ENCODE assay signal across 7 mouse cellular contexts in the genomic region with DNA sequence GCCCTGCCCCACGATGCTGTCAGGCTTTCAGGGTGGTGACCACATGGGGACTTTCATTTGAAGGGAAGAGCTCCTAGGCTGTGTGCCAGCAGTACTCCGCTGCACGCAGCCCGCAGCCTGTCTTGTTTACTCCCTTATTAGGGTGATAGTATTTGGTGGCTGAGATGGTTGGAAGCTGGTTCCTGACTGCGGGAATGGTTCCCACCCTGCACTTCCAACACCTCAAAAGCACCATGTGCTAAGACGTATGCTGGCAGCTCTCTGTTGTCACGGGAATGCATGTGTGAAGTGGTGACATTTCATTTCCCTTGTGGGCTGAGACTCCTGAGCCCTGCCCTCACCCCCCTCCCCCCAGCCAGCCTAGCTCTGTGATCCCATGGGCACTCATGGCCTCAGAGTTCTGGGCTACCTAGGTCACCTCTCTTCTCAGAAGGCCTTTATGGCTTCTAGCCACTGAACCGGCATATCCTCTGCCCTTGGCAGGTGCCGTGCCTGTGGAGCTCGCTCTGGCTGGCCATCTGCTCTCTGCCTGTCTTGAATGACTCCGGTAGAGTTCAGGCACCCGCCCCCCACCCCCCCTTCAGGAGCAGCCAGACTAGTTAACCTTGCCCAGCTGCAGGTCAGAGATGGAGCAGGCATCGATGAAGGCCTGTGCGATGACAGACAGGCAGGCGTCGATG. TPM values are rescaled to one million over a fixed set of nuclear protein-coding genes. Genes with fewer than 3 reads are reported as not detected.
DNase-seq lines count a peak whose midpoint lies in the region; ATAC-seq lines count a peak whose summit lies in the region.

No protein-coding gene starts in this region.

- WGBS in forebrain, embryonic 12.5 days: 50% methylated on average over 16 of the region's 16 CpGs
- WGBS in hindbrain, embryonic 12.5 days: 38% methylated on average over 16 of the region's 16 CpGs
- WGBS in limb, embryonic 13.5 days: 26% methylated on average over 16 of the region's 16 CpGs
- WGBS in stomach, embryonic 14.5 days: 36% methylated on average over 16 of the region's 16 CpGs

- peaks cover 16% of the 10 kb centered on the region for H3K4me1 ChIP-seq in forebrain, embryonic 12.5 days
- H3K4me1 ChIP-seq in hindbrain, embryonic 12.5 days: peaks cover 22% of the 10 kb centered on the region
- H3K4me1 ChIP-seq in limb, embryonic 13.5 days: peaks cover 41% of the 10 kb centered on the region
- peaks cover 28% of the 10 kb centered on the region for H3K4me1 ChIP-seq in stomach, embryonic 14.5 days (ENCODE audit: control insufficient read depth, insufficient read depth, low read length)

- peaks cover 3% of the 10 kb centered on the region; the same call in 1 of the 2 replicates for H3K27me3 ChIP-seq in forebrain, embryonic 12.5 days
- no peaks in the 10 kb centered on the region for H3K27me3 ChIP-seq in hindbrain, embryonic 12.5 days
- H3K27me3 ChIP-seq in limb, embryonic 13.5 days: no peaks in the 10 kb centered on the region
- H3K27me3 ChIP-seq in stomach, embryonic 14.5 days (ENCODE audit: control insufficient read depth, insufficient read depth, low read length): no peaks in the 10 kb centered on the region

- H3K9ac ChIP-seq in forebrain, embryonic 12.5 days: 0 out of 2 replicates have a peak overlapping the region, but pooled peaks have one; percentile 17
- H3K9ac ChIP-seq in hindbrain, embryonic 12.5 days: no peak overlapping the region
- no peak overlapping the region for H3K9ac ChIP-seq in limb, embryonic 13.5 days
- H3K9ac ChIP-seq in stomach, embryonic 14.5 days (replicated peaks; ENCODE audit: low read depth, low read length): no peak overlapping the region

- no peak overlapping the region for H3K4me2 ChIP-seq in forebrain, embryonic 12.5 days
- H3K4me2 ChIP-seq in hindbrain, embryonic 12.5 days (replicated peaks): no peak overlapping the region
- H3K4me2 ChIP-seq in limb, embryonic 13.5 days (replicated peaks): 0 out of 2 replicates have a peak overlapping the region, but pooled peaks have one; percentile 3
- no peak overlapping the region for H3K4me2 ChIP-seq in stomach, embryonic 14.5 days (replicated peaks; ENCODE audit: low read depth, low read length)

- peak; percentile 61; the same call in 1 of the 2 replicates for ATAC-seq in forebrain, embryonic 12.5 days (ENCODE audit: low FRiP score)
- 0 out of 2 replicates have a peak, but pooled peaks have one; percentile 23 for ATAC-seq in hindbrain, embryonic 12.5 days (ENCODE audit: low FRiP score)
- ATAC-seq in limb, embryonic 13.5 days (ENCODE audit: low FRiP score, low read depth): no peak
- peak; percentile 46; the same call in 1 of the 2 replicates for ATAC-seq in stomach, embryonic 14.5 days (ENCODE audit: insufficient number of reproducible peaks, insufficient read depth, low FRiP score, low read depth)

- DNase-seq in Muller cell, postnatal 12 days (ENCODE audit: inconsistent ontology term): peak; percentile 69
- peak; percentile 97 for DNase-seq in brain, adult 2 months (ENCODE audit: low read depth, low spot score)
- no peak for DNase-seq in urinary bladder, postnatal 36 days (ENCODE audit: low spot score in 2 of 2)

- no peaks in the 10 kb centered on the region for H3K9me3 ChIP-seq in forebrain, embryonic 12.5 days
- no peaks in the 10 kb centered on the region for H3K9me3 ChIP-seq in hindbrain, embryonic 12.5 days (replicated peaks)
- no peaks in the 10 kb centered on the region for H3K9me3 ChIP-seq in limb, embryonic 13.5 days
- no peaks in the 10 kb centered on the region for H3K9me3 ChIP-seq in stomach, embryonic 14.5 days (ENCODE audit: control insufficient read depth, low read depth, low read length)

- H3K27ac ChIP-seq in forebrain, embryonic 12.5 days: peak overlapping the region; percentile 47; the same call in 1 of the 2 replicates
- H3K27ac ChIP-seq in hindbrain, embryonic 12.5 days: no peak overlapping the region
- no peak overlapping the region for H3K27ac ChIP-seq in limb, embryonic 13.5 days
- peak overlapping the region; percentile 40; the same call in 1 of the 2 replicates for H3K27ac ChIP-seq in stomach, embryonic 14.5 days (ENCODE audit: low read length)

- no peaks in the 10 kb centered on the region for H3K36me3 ChIP-seq in forebrain, embryonic 12.5 days (replicated peaks)
- no peaks in the 10 kb centered on the region for H3K36me3 ChIP-seq in hindbrain, embryonic 12.5 days
- H3K36me3 ChIP-seq in limb, embryonic 13.5 days: no peaks in the 10 kb centered on the region
- H3K36me3 ChIP-seq in stomach, embryonic 14.5 days (ENCODE audit: control insufficient read depth, insufficient read depth, low read length): peaks cover 15% of the 10 kb centered on the region

- no peak overlapping the region for H3K4me3 ChIP-seq in forebrain, embryonic 12.5 days (replicated peaks)
- H3K4me3 ChIP-seq in hindbrain, embryonic 12.5 days: no peak overlapping the region
- H3K4me3 ChIP-seq in limb, embryonic 13.5 days: no peak overlapping the region
- H3K4me3 ChIP-seq in stomach, embryonic 14.5 days (ENCODE audit: low read depth, low read length): no peak overlapping the region

RNA-seq across cellular contexts. Expression of gene H1foo, which starts 12.3 kb away (rescaled TPM):
- not detected in 2 replicates for polyA plus RNA-seq in forebrain, embryonic 12.5 days (2016; fragmentation: Nextera tagmentation; extraction: Ambion mirVana)
- polyA plus RNA-seq in hindbrain, embryonic 12.5 days (2016; fragmentation: Nextera tagmentation; extraction: Ambion mirVana): not detected in 2 replicates
- not detected in 2 replicates for polyA plus RNA-seq in limb, embryonic 13.5 days (2015; fragmentation: Nextera tagmentation; extraction: Ambion mirVana)
- polyA plus RNA-seq in stomach, embryonic 14.5 days (2014; fragmentation: Nextera tagmentation; extraction: Ambion mirVana): not detected in 2 replicates

RNA-seq across cellular contexts. Expression of gene Rho, which starts 25.5 kb away (rescaled TPM):
- 0.43 TPM in 1 of 2 replicates, not detected in the other for polyA plus RNA-seq in forebrain, embryonic 12.5 days (2016; fragmentation: Nextera tagmentation; extraction: Ambion mirVana)
- 0.16 and 0.19 TPM in 2 replicates for polyA plus RNA-seq in hindbrain, embryonic 12.5 days (2016; fragmentation: Nextera tagmentation; extraction: Ambion mirVana)
- 0.20 and 0.42 TPM in 2 replicates for polyA plus RNA-seq in limb, embryonic 13.5 days (2015; fragmentation: Nextera tagmentation; extraction: Ambion mirVana)
- 0.25 TPM in 1 of 2 replicates, not detected in the other for polyA plus RNA-seq in stomach, embryonic 14.5 days (2014; fragmentation: Nextera tagmentation; extraction: Ambion mirVana)

RNA-seq across cellular contexts. Expression of gene Plxnd1, which starts 37.7 kb away (rescaled TPM):
- polyA plus RNA-seq in forebrain, embryonic 12.5 days (2016; fragmentation: Nextera tagmentation; extraction: Ambion mirVana): 18.8 and 19.2 TPM in 2 replicates
- 21.9 and 24.5 TPM in 2 replicates for polyA plus RNA-seq in hindbrain, embryonic 12.5 days (2016; fragmentation: Nextera tagmentation; extraction: Ambion mirVana)
- polyA plus RNA-seq in limb, embryonic 13.5 days (2015; fragmentation: Nextera tagmentation; extraction: Ambion mirVana): 27.6 and 30.0 TPM in 2 replicates
- polyA plus RNA-seq in stomach, embryonic 14.5 days (2014; fragmentation: Nextera tagmentation; extraction: Ambion mirVana): 43.1 and 44.5 TPM in 2 replicates

Comparison
In these comparisons a context has a peak if more than half of its experiments do, and no peak if none do; other contexts are left out.
1. DNase-seq: peak in Muller cell, postnatal 12 days (single experiment) and brain, adult 2 months (single experiment); none in urinary bladder, postnatal 36 days (0 of 2).
2. H3K27ac ChIP-seq: peak in forebrain, embryonic 12.5 days (single experiment) and stomach, embryonic 14.5 days (single experiment); none in hindbrain, embryonic 12.5 days (single experiment) and limb, embryonic 13.5 days (single experiment).